Mouse (Mus musculus): ENCODE data around the gene Rgs12.
A peak's percentile ranks its signal among the peaks of the same experiment; 100 is the strongest.

DNA sequence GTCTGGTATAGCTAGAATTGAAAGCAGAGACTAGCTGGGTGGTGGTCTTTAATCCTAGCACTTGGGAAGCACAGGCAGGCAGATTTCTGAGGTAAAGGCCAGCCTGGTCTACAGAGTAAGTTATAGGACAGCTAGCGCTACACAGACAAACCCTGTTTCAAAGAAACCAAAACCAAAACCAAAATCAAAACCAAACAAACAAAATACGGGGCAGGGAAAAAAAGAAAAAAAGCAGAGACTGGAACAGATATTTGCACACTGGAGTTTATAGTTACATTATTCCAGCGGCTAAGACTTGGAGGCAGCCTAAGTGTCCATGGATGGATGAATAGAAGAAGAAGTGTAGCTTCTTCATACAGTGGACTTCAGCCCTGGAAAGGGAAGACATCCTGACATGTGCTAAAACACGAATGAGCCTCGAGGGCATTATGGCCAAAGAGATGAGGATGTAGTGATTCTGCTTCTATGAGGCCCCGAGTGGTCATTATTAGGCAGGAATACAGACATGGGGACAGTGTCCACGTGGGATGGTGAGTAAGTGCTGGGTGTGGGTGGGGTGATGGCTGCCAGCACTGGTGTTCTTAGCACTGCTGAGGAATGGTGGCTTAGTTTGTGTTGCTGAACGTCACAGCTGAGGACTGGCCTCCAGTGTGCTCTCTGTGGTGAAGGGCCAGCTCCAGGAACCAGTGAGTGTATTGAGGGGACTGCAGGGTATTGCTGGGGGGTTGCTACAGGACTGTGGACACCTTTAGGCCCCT is 24.5 kb downstream of the Rgs12 start:
- TF ChIP-seq POLR2A (IDR thresholded peaks at IDR 0.05; ENCODE audit: insufficient read length, low read depth) (no peak), MAX (IDR thresholded peaks at IDR 0.05; ENCODE audit: low read depth) (no peak), USF1 (IDR thresholded peaks at IDR 0.05; ENCODE audit: low read depth) (peak; percentile 48), TCF3 (IDR thresholded peaks at IDR 0.05; ENCODE audit: insufficient read length, low read depth) (no peak)

All from myocyte (in vitro differentiated cells).